In the genomic region with DNA sequence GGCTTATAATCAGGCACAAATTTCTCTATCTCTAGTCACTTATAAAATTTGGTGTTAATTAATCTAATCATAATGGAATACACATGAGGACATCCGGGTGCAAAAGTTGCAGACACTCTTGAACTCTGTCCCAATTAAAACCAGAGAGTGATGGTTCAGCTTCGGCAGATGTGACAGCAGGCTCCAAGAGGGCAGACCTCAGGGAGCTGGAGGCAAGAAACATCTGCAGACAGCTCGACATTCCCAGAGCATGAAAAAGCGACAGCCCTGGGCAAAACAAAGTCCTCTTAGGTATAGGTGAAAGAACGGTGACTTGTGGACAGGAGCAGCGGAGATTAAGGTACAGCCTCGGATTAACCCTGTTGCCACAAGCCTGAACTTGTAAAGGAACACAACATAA, we compare ENCODE assay signal across 26 mouse cellular contexts. TPM values are rescaled to one million over a fixed set of nuclear protein-coding genes. Genes with fewer than 3 reads are reported as not detected.
DNase-seq lines count a peak whose midpoint lies in the region; ATAC-seq and TF ChIP-seq lines count a peak whose summit lies in the region.
"Had no signal": no experiment of that assay in that cellular context is flagged by ENCODE, and none has a peak within 500 bp of the region (broad histone marks: within the 10 kb centered on the region; RNA-seq: fewer than 3 reads in every experiment).

No protein-coding gene starts in this region.

- TF ChIP-seq CTCF in kidney, adult 2 months (conservative IDR thresholded peaks at IDR 0.05; ENCODE audit: insufficient read depth, insufficient read length, low read depth, low read length): no peak
- TF ChIP-seq CTCF in embryonic fibroblast, embryonic 13.5 days (IDR thresholded peaks at IDR 0.05; ENCODE audit: borderline replicate concordance, insufficient read depth, low read length): no peak

- no peak overlapping the region for H3K4me3 ChIP-seq in kidney, adult 2 months (ENCODE audit: insufficient read depth, low read depth, low read length)
- no peak overlapping the region for H3K4me3 ChIP-seq in limb, embryonic 11.5 days (ENCODE audit: low read depth, low read length)
- no peak overlapping the region for H3K4me3 ChIP-seq in limb, embryonic 10.5 days
- H3K4me3 ChIP-seq in embryonic fibroblast, embryonic 13.5 days (ENCODE audit: insufficient read depth, low read length): no peak overlapping the region
- H3K4me3 ChIP-seq: embryonic facial prominence, embryonic 10.5 days; embryonic facial prominence, embryonic 13.5 days; heart, adult 2 months; heart, embryonic 10.5 days; heart, embryonic 13.5 days; hindbrain, embryonic 12.5 days; hindbrain, embryonic 15.5 days had no signal

- H3K4me1 ChIP-seq in kidney, adult 2 months (ENCODE audit: control insufficient read depth, insufficient read depth, low read length): peaks cover 11% of the 10 kb centered on the region
- H3K4me1 ChIP-seq in limb, embryonic 11.5 days (ENCODE audit: control insufficient read depth, insufficient read depth, low read length): no peaks in the 10 kb centered on the region
- peaks cover 4% of the 10 kb centered on the region; the same call in 1 of the 2 replicates for H3K4me1 ChIP-seq in limb, embryonic 10.5 days
- no peaks in the 10 kb centered on the region for H3K4me1 ChIP-seq in embryonic fibroblast, embryonic 13.5 days (ENCODE audit: control insufficient read depth, insufficient read depth, low read length)
- H3K4me1 ChIP-seq: heart, embryonic 10.5 days; heart, embryonic 13.5 days; hindbrain, embryonic 12.5 days; hindbrain, embryonic 15.5 days had no signal

- DNase-seq in kidney, adult 2 months: peak; percentile 62
- DNase-seq in kidney, adult 11 months: no peak
- DNase-seq in limb, embryonic 11.5 days (ENCODE audit: low spot score): peak; percentile 27
- DNase-seq in limb, embryonic 10.5 days (ENCODE audit: low spot score): no peak
- DNase-seq in kidney, postnatal 4 days: peak; percentile 17 to 37
- DNase-seq in right cerebral cortex, postnatal 4 days: no peak
- DNase-seq: adrenal gland, adult 2 months; adrenal gland, postnatal 14 days; cerebellum, adult 11-12 months; cerebellum, adult 8-10 months; cerebellum, postnatal 10 days; cerebellum, postnatal 36 days; embryo, embryonic 11 days; gastrocnemius, postnatal 25 days; heart, adult 2 months; heart, postnatal 14 days had no signal

- no peaks in the 10 kb centered on the region for H3K27me3 ChIP-seq in kidney, adult 2 months (replicated peaks; ENCODE audit: control insufficient read depth, insufficient read depth, low read length)
- no peaks in the 10 kb centered on the region for H3K27me3 ChIP-seq in limb, embryonic 11.5 days (ENCODE audit: control insufficient read depth, insufficient read depth, low read length)
- no peaks in the 10 kb centered on the region for H3K27me3 ChIP-seq in limb, embryonic 10.5 days (ENCODE audit: low read depth, poor library complexity, severe bottlenecking)
- H3K27me3 ChIP-seq: embryonic facial prominence, embryonic 13.5 days; heart, embryonic 13.5 days; hindbrain, embryonic 12.5 days; hindbrain, embryonic 15.5 days; Patski had no signal

- WGBS in kidney, adult 2 months: 43% methylated on average over 7 of the region's 7 CpGs
- 34% methylated on average over 7 of the region's 7 CpGs for WGBS in limb, embryonic 11.5 days
- 57% methylated on average over 7 of the region's 7 CpGs for WGBS in limb, embryonic 10.5 days

- H3K27ac ChIP-seq in kidney, adult 2 months (ENCODE audit: insufficient read depth, low read depth, low read length): peak overlapping the region; percentile 60
- no peak overlapping the region for H3K27ac ChIP-seq in limb, embryonic 11.5 days (replicated peaks; ENCODE audit: low read depth, low read length)
- no peak overlapping the region for H3K27ac ChIP-seq in limb, embryonic 10.5 days
- H3K27ac ChIP-seq in embryonic fibroblast, embryonic 13.5 days (ENCODE audit: insufficient read depth, low read length): 0 out of 2 replicates have a peak overlapping the region, but pooled peaks have one; percentile 1
- H3K27ac ChIP-seq: embryonic facial prominence, embryonic 10.5 days; embryonic facial prominence, embryonic 13.5 days; heart, adult 2 months; heart, embryonic 10.5 days; heart, embryonic 13.5 days; hindbrain, embryonic 12.5 days; hindbrain, embryonic 15.5 days had no signal

- ATAC-seq in limb, embryonic 11.5 days (ENCODE audit: insufficient number of reproducible peaks, low FRiP score, low TSS enrichment, low read depth): no peak
- ATAC-seq in erythroblast, adult 5-6 weeks (replicated peaks; ENCODE audit: low FRiP score, poor library complexity, severe bottlenecking): no peak
- ATAC-seq: forebrain, embryonic 14.5 days; Patski had no signal

- H3K9me3 ChIP-seq in limb, embryonic 11.5 days (ENCODE audit: control insufficient read depth, low read length): no peaks in the 10 kb centered on the region
- H3K9me3 ChIP-seq in limb, embryonic 10.5 days (replicated peaks): no peaks in the 10 kb centered on the region
- H3K9me3 ChIP-seq: embryonic facial prominence, embryonic 10.5 days; embryonic facial prominence, embryonic 13.5 days; heart, embryonic 10.5 days; heart, embryonic 13.5 days; hindbrain, embryonic 12.5 days; hindbrain, embryonic 15.5 days had no signal

- H3K36me3 ChIP-seq in kidney, adult 2 months (ENCODE audit: control insufficient read depth, insufficient read depth, low read length): no peaks in the 10 kb centered on the region
- no peaks in the 10 kb centered on the region for H3K36me3 ChIP-seq in limb, embryonic 11.5 days (ENCODE audit: control insufficient read depth, insufficient read depth, low read length)
- H3K36me3 ChIP-seq in limb, embryonic 10.5 days: no peaks in the 10 kb centered on the region
- H3K36me3 ChIP-seq: embryonic facial prominence, embryonic 10.5 days; embryonic facial prominence, embryonic 13.5 days; heart, embryonic 10.5 days; heart, embryonic 13.5 days; hindbrain, embryonic 12.5 days; hindbrain, embryonic 15.5 days had no signal

- no peak overlapping the region for H3K4me2 ChIP-seq in limb, embryonic 11.5 days (ENCODE audit: low read depth, severe bottlenecking)
- H3K4me2 ChIP-seq: embryonic facial prominence, embryonic 13.5 days; heart, embryonic 13.5 days; hindbrain, embryonic 12.5 days; hindbrain, embryonic 15.5 days had no signal

- TF ChIP-seq POLR2A in kidney, adult 2 months (IDR thresholded peaks at IDR 0.05; ENCODE audit: low read depth, low read length): no peak
- no peak for TF ChIP-seq POLR2A in embryonic fibroblast, embryonic 13.5 days (IDR thresholded peaks at IDR 0.05; ENCODE audit: low read depth, low read length)

- H3K9ac ChIP-seq in limb, embryonic 11.5 days (ENCODE audit: low read length): no peak overlapping the region
- H3K9ac ChIP-seq: embryonic facial prominence, embryonic 13.5 days; heart, embryonic 13.5 days; hindbrain, embryonic 12.5 days; hindbrain, embryonic 15.5 days had no signal

RNA-seq across cellular contexts. Expression of a gene that starts 35.5 kb away (rescaled TPM):
- 51.7 and 53.2 TPM in 2 replicates for polyA plus RNA-seq in kidney, adult 2 months (2012; rRNA removed)
- polyA plus RNA-seq in limb, embryonic 11.5 days (2014; fragmentation: Nextera tagmentation; extraction: Ambion mirVana): 1.6 and 2.8 TPM in 2 replicates
- polyA plus RNA-seq in limb, embryonic 10.5 days (2016; fragmentation: Nextera tagmentation; extraction: Ambion mirVana): 3.2 and 3.9 TPM in 2 replicates
- 15.0 and 25.5 TPM in 2 replicates for polyA plus RNA-seq in embryonic fibroblast, embryonic 13.5 days (2011; ENCODE audit: insufficient read length, low read depth, missing spikeins)
- total RNA-seq in erythroblast, adult 5-6 weeks (2015; ENCODE audit: low replicate concordance): 1.0 and 1.3 TPM in 2 replicates
- 0.26 and 0.42 TPM in 2 replicates for total RNA-seq in erythroblast, adult 5-6 weeks (2017; ENCODE audit: low replicate concordance)

Comparison
In these comparisons a context has a peak if more than half of its experiments do, and no peak if none do; other contexts are left out.
1. DNase-seq: peak in kidney, adult 2 months (single experiment), limb, embryonic 11.5 days (single experiment) and kidney, postnatal 4 days (2 of 2); none in kidney, adult 11 months (single experiment), limb, embryonic 10.5 days (single experiment) and right cerebral cortex, postnatal 4 days (single experiment).
2. H3K27ac ChIP-seq: peak in kidney, adult 2 months (single experiment) and embryonic fibroblast, embryonic 13.5 days (single experiment); none in limb, embryonic 11.5 days (single experiment) and limb, embryonic 10.5 days (single experiment).